Mouse (Mus musculus): ENCODE results near the gene Hipk2.

DNA sequence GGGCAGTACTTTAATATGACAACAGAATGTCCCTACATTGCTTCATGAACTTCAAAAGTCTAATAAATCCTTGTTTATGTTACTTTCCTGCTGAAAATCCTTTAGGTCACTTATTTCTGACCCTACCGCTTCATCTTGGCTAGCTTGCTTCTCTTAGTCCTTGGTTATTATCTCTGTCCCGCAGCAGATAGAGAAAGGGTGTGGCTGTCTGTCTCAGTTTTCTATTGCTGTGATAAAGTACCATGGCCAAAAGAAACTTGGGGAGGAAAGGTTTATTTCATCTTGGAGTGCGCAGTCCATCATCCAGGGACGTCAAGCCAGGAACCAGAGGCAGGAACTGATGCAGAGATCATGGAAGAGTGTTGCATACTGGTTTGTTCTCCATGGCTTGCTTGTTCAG is 40.6 kb upstream of the Hipk2 start:
- TF ChIP-seq CTCF (IDR thresholded peaks at IDR 0.05; ENCODE audit: borderline replicate concordance, insufficient read depth, low read depth, low read length) (no peak), POLR2A (IDR thresholded peaks at IDR 0.05; ENCODE audit: borderline replicate concordance, insufficient read depth, low read length) (no peak)

All from cerebellum, adult 2 months (tissue).